Mouse (Mus musculus) CH12.LX (cell line): ENCODE measurements around the gene Ccdc189.

Source experiments
- CTCF ChIP-seq, 2 experiments: IDR thresholded peaks in 1 of 2; conservative IDR thresholded peaks in 1 of 2; 2 replicates each; pipeline ENCODE4 v1.5.1; 2011 to 2012; ENCODE audit warnings: low read depth in 2 of 2, low read length in 2 of 2, improper control_type of control experiment in 1 of 2, inconsistent platforms in 1 of 2, mild to moderate bottlenecking in 1 of 2, moderate library complexity in 1 of 2
- ELF1 ChIP-seq: IDR thresholded peaks from 2 replicates; pipeline ENCODE4 v1.6.1; 2014; ENCODE audit warnings: low read depth, mild to moderate bottlenecking, inconsistent platforms, low read length, improper control_type of control experiment
- EP300 ChIP-seq: IDR thresholded peaks from 2 replicates; pipeline ENCODE4 v1.6.1; 2011; ENCODE audit warnings: low read length, improper control_type of control experiment
- HCFC1 ChIP-seq: IDR thresholded peaks from 2 replicates; pipeline ENCODE4 v1.6.1; 2012; ENCODE audit warnings: low read depth, mild to moderate bottlenecking, inconsistent platforms, low read length, improper control_type of control experiment
- JUN ChIP-seq: IDR thresholded peaks from 2 replicates; pipeline ENCODE4 v1.6.1; 2011; ENCODE audit warnings: low read depth, mild to moderate bottlenecking, low read length, improper control_type of control experiment, moderate library complexity; ENCODE audit not compliant: insufficient read depth
- MAX ChIP-seq: IDR thresholded peaks from 2 replicates; pipeline ENCODE4 v1.6.1; 2011; ENCODE audit warnings: low read length, improper control_type of control experiment
- MEF2A ChIP-seq: IDR thresholded peaks from 2 replicates; pipeline ENCODE4 v1.6.1; 2014; ENCODE audit warnings: low read depth, mild to moderate bottlenecking, inconsistent platforms, low read length, improper control_type of control experiment, borderline replicate concordance
- NRF1 ChIP-seq: IDR thresholded peaks from 2 replicates; pipeline ENCODE4 v1.6.1; 2014; ENCODE audit warnings: low read depth, mild to moderate bottlenecking, inconsistent platforms, low read length, improper control_type of control experiment, moderate library complexity
- POLR2A ChIP-seq: IDR thresholded peaks from 2 replicates; pipeline ENCODE4 v1.6.1; 2011; ENCODE audit warnings: low read depth, mild to moderate bottlenecking, improper control_type of control experiment, low read length
- RAD21 ChIP-seq: IDR thresholded peaks from 2 replicates; pipeline ENCODE4 v1.6.1; 2011; ENCODE audit warnings: low read depth, mild to moderate bottlenecking, low read length, improper control_type of control experiment, moderate library complexity
- SMC3 ChIP-seq: IDR thresholded peaks from 2 replicates; pipeline ENCODE4 v1.6.1; 2011; ENCODE audit warnings: low read depth, low read length, improper control_type of control experiment
- ZC3H11A ChIP-seq: IDR thresholded peaks from 2 replicates; pipeline ENCODE4 v1.6.1; 2012; ENCODE audit warnings: low read depth, mild to moderate bottlenecking, inconsistent platforms, low read length, improper control_type of control experiment

DNA sequence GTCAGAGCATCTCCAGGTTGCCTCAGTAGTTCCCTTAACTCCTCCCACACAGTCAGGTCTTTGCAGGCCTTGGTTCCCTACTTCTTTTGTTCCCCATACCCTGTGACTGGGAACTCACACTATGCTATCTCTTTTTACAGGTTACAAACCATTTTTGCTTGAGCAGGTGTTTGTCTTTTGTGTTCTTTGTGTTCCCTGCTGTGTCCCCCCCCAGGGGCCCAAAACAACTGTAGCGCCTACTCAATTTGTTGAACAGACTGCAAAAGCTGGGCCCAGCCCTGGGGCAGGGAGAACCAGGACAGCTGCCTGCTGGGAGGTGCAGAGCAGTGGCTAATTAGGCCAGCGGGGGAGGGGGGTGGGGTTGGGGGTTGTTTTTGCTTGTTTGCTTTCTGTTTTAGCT is 29.6 kb upstream of the Ccdc189 start:
- TF ChIP-seq CTCF (conservative IDR thresholded peaks at IDR 0.05 in 1 of 2, IDR thresholded peaks at IDR 0.05 in 1 of 2; ENCODE audit: low read depth in 2 of 2, low read length in 2 of 2) (no peak), ZC3H11A (no peak), POLR2A (no peak), SMC3 (no peak), RAD21 (no peak), JUN (no peak), ELF1 (no peak), MEF2A (no peak), EP300 (no peak), MAX (no peak), HCFC1 (no peak), NRF1 (no peak)
